Mouse (Mus musculus) heart, adult 9 months (tissue): ENCODE data around the gene Mcu.
A peak's percentile ranks its signal among the peaks of the same experiment; 100 is the strongest.

Source experiments
- DNase-seq, 2 experiments: peaks; one replicate each; pipeline ENCODE4 v3.0.0; 2022; ENCODE audit warnings: low spot score in 2 of 2

Gene Mcu

DNA sequence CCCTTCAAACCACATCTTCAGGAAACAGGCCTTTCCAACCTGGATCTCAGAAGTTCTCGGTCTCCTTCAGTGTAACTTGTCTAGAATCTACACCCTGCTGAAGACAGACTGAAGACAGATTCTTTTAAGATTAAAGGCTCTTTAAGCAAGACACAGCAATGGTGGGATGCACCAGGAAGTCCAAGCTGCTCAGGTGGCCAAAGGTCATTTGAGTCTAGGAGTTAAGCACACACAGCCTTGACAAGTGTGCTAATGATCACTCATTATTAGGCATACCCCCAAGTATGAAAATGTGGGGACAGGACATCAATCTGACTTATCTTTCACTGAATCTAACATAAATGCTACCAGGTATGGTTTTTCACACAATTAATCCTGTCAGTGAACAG lies 47.0 kb downstream of the Mcu start:
- no peak for DNase-seq

DNA sequence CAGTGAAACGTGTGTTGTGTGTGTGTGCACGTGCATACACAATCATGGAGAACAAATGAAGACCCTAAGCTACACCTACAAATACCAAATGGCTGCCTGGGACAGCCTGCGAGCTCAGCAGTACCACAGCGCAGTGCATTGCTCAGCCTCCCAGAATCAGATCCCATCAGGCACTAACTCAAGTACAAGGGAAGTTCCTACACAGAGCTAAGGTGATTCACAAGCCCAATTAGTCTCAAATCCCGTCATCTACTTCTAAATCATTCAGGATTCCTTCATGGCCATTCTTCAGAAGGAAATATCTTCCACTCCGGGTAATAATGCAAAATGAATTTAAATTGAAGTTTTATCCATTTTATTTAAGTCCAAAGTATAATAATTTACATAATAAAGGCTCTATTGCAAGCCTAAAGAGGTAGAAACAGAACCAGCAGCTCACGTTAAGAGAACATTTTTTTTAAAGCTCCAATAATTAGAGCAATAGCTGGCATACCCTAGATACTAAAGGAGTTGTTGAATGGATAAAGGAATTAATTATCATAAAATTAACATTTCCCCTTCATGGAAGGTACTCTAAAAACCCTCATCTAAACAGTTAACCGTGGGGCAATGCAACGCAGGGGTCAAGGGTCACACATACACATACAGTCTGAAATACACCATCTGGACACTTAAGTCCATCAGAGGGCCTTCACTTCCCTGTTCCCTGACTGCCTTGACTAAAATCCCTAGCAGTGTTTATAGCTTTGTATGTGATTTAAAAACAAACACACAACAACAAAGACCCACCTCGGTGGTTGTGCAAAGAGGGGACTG lies 47.6 kb downstream of the Mcu start:
- no peak for DNase-seq

DNA sequence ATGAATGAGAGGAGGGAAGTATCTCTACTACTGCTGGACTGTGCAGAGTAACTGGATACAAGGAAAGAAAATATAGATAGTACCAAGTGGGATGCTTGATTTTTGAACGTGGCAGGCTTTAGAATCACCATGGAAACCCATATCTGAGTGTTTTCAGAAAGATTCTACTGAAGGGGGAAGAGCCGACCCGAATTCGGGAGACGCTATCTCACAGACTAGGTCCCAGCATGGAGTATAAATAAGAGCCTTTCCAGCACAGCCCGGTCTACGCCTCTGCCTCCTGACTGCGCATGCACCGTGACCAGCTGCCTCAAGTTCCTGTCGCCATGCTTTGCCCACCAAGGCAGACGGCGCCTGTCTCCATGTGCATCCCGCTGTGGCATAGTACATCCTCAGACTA lies 49.5 kb downstream of the Mcu start:
- DNase-seq, result no peak

DNA sequence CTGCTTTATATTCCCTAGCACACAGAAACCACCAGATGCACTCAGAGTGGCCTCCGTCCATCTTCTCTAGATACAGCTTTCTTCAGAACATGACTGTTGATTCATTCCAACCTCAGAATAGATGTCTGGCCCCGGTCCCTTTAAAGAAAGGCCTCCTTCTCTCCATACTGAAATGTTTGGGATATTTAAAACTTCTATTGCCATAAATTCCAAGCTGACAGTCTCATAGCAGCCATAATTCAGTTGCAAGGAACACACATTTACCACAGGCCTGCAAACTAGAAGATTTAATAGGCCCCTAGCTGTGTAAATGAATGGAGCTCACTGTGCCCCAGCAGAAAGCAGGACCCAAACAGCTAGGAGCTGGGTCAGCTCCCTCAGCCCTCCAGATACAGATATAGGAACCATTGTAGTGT lies 50.5 kb downstream of the Mcu start:
- no peak for DNase-seq

DNA sequence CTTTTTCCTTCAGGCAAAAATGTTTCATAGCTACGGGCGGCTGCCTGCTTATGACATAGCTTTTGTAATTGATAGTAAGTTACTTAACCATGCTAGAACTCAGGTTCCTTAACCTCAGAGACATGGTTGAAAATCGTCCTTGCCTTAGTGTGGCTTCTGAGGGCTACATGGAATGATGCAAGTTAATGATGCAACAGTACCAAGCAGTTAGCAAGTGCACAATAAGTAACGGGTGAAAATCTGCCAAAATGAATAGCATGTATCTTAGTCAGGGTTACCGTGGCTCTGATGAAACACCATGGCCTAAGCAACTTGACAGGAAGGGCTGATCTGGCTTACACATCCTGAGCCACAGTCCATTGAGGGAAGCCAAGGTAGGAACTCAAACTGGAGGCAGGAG lies 51.9 kb downstream of the Mcu start:
- DNase-seq, result no peak

DNA sequence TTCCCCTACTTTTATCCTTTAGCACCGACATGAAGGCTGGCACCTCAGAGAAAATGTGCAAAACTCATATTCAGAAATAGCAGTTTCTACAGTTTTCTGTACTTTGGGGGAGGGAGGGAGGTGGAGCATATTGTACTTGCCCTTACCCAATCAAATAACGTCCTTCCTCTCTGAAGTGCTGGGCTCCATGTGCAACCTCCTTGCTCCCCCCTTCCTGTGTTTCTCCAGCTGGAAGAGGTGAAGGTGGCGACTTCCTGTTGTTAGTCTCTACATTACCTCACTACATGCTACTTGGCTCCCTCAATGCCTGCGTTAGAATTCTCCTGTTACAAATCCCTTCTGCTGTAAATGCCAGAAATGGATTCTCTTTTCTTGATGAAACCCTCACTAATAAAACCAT lies 54.0 kb downstream of the Mcu start:
- no peak for DNase-seq

DNA sequence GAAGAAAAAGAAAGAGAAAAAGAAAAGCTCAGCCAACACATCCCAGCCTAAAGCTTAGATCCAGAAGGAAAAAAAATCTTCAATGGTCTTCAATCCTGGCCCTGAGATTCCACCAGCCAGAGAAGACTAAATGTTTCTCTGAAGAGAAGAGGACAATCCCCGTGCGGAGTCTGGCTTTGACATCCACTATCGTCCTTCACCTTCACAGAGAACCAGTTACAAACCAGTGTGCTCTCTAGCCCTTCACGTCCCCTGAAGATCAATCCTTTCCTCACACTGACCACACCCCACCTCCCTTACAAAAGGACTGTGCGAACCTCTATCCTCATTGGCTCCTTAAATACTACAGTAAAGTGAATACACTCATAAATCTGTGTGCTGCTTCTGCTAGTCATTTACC lies 56.4 kb downstream of the Mcu start:
- no peak for DNase-seq

DNA sequence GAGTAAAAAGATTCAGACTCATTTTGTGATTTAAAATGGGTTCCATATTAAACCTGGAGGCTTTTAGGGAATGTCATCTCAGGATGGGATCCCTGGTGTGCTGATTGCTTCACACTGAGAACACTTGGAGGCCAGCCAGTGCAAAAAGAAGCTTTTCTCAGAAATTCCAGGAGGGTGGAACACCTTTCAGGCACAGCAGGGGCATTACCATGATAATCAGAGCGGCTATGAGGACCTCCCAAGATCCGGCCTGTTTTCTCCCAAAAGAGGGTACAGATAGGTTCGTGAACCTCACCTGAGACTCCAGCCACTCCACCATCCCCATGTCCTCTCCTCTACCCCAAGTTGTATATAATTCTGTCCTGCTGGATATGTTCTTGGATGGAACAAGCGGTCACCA lies 57.9 kb downstream of the Mcu start:
- DNase-seq, result no peak

DNA sequence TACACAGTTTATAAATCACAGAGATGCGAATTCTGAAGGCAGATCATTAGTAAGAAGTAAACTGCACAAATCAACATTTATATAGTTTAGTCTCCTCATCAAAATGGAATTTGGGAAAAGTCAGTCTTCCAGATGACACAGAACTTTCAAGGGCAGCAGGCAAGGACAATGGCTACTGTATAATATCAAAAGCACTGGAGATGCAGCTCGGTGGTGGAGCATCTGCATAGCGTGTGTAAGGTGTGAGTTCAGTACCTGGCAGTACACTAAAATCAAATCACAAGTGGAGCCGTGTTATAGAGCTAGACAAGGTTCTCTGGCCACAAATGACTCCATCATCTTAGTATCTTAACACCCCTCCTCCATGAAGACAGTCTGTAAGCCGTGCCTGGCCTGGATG lies 58.3 kb downstream of the Mcu start:
- no peak for DNase-seq

DNA sequence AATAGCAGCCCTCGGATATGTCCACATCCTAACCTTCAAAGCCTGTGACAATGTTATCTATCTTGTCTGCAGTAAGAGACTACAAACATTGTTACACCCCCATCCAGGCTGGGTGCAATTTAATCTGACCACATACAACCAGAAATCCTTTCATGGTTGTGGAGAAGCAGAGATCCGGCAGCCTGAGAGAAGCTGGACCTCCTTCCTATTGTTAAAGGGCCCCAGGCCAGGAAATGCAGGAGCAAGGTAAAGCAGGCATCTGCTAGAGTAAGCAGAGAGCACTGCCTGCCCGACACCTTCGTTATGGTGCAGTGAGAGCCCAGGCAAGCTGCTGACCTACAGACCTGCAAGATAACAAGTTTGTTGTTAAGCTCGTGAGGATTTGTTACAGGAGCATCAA lies 60.0 kb downstream of the Mcu start:
- DNase-seq, result no peak

DNA sequence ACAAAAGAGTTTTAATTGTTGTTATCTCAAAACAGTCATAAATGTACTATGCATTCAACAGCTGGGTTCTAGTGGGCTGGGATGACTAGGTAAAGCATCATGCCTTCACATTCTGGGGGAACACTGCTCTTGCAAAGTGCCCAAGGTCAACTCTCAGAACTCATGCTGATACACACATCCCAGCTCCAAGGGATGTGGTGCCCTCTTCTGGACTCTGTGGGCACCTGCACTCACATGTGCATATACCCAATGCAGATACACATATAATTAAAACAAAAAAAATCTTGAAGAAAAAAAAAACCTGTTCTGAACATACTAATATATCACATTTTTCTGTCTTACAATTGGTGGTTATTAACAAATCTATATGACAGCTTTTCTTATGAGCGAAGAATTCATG lies 62.2 kb downstream of the Mcu start:
- DNase-seq, result no peak

DNA sequence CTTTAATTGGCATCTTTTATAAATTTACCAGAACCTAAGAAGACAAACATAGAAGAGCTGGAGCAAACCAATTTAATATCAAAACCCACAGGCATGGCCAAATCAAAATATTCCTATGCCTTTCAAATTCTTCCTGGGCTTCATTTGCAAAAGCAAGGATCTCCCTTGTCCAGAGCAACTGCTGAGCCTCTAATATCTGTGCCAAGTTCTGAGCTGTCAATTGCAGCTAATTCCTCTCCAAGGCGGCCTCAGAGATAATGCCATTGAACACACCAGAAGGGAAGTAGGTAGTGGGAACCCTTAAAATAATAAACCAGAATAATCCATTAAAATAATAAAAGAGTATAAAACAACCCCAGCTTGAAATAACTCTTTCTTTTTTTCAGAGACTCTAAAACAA lies 64.0 kb downstream of the Mcu start:
- DNase-seq, result no peak

DNA sequence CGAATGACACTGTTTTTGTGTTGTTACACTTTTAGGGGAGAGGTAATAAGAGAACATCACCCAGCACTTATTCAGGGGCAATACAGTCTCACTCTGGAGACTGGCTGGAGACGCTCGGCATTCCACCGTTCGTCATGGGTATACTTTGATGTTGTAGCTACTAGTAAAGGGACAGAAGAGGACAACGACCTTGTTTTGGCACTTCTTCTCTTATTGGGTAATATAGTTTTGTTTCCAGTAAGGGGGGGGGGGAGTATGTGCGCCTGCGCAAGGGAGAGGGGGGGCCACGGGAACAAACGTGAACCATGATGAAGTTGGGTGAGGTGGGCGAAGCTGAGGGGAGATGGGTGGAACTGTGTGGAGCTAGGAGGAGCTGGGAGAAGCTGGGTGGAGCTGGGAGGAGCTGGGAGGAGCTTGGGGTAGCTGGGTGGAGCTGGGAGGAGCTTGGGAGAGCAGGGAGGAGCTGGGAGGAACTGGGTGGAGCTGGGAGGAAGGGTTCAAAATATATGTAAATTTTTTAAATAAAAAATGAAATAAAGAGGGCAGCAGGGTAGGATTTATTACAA lies 67.6 kb downstream of the Mcu start:
- DNase-seq, result no peak

DNA sequence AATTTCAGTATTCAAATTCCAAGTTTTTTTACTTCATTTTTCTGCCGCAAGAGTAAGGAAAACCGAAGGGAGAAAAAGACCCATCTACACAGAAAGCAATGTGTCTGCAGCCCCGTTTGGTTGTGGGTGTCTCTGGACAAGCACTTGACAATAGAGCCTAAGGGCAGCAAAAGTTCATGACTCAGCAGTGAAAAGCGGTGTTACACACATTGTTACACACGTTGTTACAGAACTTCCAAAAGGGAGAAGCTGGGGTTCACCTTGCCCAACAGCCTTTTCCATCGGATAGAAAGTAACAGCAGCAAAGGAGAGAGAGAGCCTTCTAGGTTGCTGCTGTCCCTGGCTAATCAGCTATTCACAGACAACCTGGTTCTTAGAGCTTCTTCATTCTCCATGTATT lies 68.3 kb downstream of the Mcu start:
- DNase-seq, result no peak

DNA sequence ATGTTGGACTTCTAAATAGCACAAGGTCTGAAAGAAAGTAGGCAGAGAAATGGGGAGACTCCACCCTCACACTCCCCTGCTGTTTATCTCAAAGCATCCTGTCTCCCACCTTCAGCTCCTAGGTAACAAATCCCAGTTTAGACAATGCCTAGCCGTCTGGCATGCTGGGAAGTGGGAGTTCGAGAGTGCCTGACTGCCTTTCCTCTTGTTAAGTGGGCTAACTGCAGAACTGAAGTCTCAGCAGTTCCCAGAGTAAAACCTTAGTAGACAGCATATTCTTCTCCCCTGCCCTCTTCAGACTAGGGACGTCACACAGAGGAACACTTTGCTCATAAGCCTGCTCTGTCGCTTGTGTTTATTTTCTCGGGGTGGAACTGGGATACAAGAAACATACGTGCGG lies 69.1 kb downstream of the Mcu start:
- no peak for DNase-seq

DNA sequence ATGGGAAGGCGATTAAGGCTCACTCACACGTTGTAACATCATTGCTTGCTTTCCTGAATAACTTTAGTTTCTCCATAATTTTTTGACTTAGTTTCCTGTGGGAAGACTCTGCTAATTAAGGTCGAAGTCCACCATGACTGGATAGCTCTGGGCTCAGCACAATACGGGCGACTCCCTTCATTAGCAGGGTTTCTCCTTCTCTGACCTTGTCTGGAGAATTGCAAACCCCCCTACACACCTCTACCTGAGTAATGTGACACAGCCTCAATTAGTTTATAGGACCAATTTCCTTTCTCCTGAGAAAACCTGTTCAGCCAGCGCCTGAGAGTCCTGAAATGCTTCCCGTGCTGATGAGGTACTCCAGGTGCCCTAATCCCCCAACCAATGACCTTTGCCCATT lies 71.3 kb downstream of the Mcu start:
- DNase-seq, result no peak

DNA sequence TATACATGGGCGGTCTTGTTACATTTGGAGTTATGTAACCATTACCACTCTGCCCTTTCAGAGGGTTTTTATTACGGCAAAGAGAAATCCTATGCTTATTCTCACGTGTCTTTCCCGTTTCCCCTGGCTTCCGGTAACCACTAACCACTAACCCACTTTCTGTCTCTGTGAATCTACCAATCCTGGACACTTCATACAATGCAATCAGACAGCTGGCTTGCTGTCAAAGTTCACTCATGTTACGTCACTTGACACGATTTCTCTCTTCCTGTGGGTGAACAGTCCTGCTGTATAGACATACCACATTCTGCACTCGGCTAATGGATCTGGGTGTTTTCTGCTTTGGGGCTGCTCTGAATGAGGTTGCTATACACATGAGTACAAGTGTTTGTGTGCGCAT lies 73.1 kb downstream of the Mcu start:
- DNase-seq, result no peak

DNA sequence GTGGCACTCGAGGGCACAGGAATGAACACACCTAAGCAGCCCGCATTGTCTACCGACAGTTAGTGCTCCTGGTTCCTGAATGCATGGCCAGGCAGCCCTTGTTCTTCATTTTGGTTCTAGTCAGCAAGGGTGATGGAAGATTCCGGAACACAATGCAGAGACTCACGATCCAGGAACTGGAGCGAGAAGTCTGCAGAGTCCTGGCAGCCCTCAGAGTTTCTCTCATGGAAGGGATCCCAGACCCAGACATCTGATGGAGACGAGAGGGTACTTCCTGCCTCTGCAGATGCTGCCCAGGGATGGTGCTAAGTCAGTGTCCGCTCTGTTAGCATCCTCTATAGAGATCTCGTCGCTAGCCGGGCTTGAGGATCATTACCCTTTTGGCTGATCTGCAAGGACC lies 75.0 kb downstream of the Mcu start:
- DNase-seq, result no peak

DNA sequence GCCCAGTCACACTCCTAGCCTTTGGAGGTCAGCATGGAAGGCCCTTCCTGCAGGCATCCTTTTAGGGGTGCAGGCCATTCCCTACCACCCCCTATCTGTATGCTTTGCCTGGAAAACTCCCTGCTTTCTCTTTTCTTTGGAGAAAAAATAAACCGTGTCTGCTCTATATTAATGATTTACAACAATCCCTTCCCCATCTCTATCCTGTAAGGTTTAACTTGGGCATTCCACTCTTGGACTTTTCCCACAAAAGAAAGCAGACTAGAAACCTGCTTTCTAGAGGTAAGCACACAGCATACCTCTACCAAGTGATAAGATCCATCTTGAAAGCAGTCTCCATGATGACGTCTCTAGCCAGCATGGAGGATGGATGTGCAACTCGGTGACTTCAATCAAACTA lies 75.9 kb downstream of the Mcu start:
- DNase-seq, result no peak

DNA sequence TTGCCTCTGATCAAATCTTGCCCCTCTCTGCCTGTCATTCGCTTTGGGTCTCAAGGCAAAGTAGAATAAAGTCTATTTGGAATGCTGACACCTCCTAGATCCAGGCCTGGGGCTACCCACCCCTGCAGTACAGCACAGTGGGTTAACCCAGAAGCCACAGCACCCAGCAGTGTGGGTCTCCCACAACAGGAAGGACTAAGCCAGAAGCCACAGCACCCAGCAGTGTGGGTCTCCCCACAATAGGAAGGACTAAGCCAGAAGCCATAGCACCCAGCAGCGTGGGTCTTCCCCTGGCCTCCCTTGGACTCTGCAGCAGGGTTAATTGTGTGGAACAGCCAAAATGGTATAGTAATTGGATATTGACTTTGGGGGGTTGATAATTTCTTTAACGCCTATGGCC lies 76.4 kb downstream of the Mcu start:
- DNase-seq, result no peak

DNA sequence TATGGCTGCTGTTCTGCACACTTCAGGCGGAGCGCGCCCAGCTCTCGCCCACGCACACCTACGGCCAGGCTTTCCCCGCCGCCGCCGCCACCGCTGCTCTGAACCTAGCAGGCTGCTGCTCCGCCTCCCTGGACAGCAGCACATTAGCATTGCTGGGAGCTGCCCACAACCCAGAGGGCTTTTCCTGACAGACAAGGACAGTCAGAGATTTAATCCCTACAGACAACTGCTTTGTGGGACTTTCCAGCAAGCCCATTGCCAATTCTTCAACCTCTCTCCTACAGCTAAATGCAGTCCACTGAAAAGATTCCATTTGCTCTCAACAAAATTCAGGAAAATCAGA lies 77.0 kb downstream of the Mcu start:
- peak in 1 of 2 experiments; percentile 21 for DNase-seq

DNA sequence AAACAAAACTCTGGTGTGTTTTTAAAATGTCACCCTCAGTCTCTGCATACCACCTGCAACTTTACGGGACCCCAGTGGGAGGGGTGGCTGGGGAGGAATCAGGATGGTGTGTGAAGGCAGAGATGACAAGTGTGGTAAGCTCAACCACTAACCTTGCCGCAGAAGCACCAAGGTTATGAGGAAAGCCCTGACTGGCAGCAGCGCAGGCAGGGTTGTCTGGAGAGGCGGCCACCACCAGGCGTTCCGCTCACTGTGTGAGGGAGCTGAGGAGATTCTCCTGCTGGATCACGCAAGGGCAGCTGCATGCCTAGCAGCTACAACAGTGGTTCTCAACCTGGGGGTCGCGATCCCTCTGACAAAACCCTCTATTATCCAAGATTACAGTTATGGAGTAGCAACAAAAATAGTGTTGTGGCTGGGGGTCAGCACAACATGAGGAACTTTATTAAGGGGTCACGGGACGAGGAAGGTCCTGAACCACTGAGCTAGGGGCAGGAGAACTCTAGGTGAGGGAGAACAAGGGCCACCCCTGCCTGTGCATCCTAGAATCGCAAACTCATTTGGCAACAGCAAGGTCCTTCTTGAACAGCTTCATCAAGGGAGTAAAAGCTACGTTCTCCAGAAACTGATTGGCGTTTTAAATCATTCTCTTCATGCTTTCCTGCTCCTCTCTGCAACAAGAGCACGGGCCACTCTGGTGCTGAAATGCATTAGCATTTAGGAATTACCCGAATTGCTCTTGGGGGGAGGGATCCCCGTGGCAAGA lies 77.5 kb downstream of the Mcu start:
- DNase-seq, result no peak

DNA sequence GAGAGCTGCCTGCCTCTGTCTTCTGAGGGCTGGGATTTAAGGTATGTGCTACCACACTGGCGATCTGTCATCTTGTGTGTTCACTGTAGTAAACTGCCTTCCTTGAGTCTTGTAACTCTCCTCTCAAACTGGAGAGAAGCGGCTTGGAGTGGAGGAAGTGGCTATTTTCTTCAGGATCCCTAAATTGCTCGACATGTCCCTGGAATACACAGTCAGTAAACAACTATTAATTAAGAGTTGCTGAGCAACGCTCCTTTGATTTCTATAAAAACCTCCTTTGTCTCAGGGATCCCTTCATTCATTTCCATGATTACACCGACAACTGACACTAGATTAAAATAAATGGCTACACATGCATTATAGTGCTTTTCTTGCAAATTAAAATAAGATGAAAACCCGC lies 78.4 kb downstream of the Mcu start:
- no peak for DNase-seq
